16 mouse cellular contexts compared by ENCODE assay signal in the genomic region with DNA sequence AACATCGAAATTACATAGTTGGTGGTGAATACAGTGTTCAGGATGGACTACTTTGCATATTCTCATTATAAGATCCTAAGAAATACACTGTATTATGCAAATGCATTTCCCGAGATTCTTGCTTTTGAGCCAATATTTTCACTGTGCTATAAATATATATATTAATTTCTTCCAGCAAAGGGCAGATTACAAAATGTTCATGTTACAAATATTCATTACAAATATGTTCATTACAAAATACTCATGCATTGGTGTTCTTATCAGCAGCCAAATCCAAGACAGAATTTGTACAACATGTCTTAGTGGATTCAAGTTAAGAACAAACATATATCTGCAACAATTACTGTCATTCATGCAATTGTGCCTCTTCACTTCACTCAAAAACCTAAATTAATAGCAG.
"Had no signal": no experiment of that assay in that cellular context is flagged by ENCODE, and none has a peak within 500 bp of the region (broad histone marks: within the 10 kb centered on the region; RNA-seq: fewer than 3 reads in every experiment).

No protein-coding gene starts in this region.

- H3K27me3 ChIP-seq: neural tube, embryonic 13.5 days; neural tube, embryonic 15.5 days; stomach, embryonic 15.5 days had no signal

- H3K27ac ChIP-seq: neural tube, embryonic 13.5 days; neural tube, embryonic 15.5 days; stomach, embryonic 15.5 days; stomach, postnatal 0 days had no signal

- H3K36me3 ChIP-seq: neural tube, embryonic 13.5 days; neural tube, embryonic 15.5 days; stomach, embryonic 15.5 days had no signal

- H3K4me3 ChIP-seq: neural tube, embryonic 13.5 days; neural tube, embryonic 15.5 days; stomach, embryonic 15.5 days had no signal

- H3K4me2 ChIP-seq: neural tube, embryonic 13.5 days; neural tube, embryonic 15.5 days; stomach, embryonic 15.5 days had no signal

- DNase-seq: retina, postnatal 1 day; right cerebral cortex, adult 18-20 months; right cerebral cortex, postnatal 14 days; right cerebral cortex, postnatal 25 days; right cerebral cortex, postnatal 4 days; spleen, adult 18-20 months; thymus, adult 18-20 months; thymus, adult 2 months; thymus, postnatal 14 days; thymus, postnatal 25 days; thymus, postnatal 36 days; thymus, postnatal 4 days had no signal

- H3K4me1 ChIP-seq: neural tube, embryonic 13.5 days; neural tube, embryonic 15.5 days; stomach, embryonic 15.5 days had no signal

- H3K9me3 ChIP-seq: neural tube, embryonic 13.5 days; neural tube, embryonic 15.5 days; stomach, embryonic 15.5 days had no signal

- H3K9ac ChIP-seq: neural tube, embryonic 13.5 days; neural tube, embryonic 15.5 days; stomach, embryonic 15.5 days had no signal
